Mouse (Mus musculus) liver, embryonic 14.5 days (tissue): ENCODE measurements around the gene Erbb2. TPM values are rescaled to one million over a fixed set of nuclear protein-coding genes. Genes with fewer than 3 reads are reported as not detected.

Source experiments
- ATAC-seq: fragments of 200-750 bp; cut with Nextera tagmentation; 2 replicates; pipeline ENCODE4 v1.8.0; 2017; ENCODE audit warnings: moderate number of reproducible peaks, mild to moderate bottlenecking, moderate library complexity; ENCODE audit not compliant: insufficient read depth
- DNase-seq, 3 experiments: peaks; one replicate each; pipeline ENCODE4 v3.0.0-alpha.2; 2012 to 2013; ENCODE audit warnings: low read depth in 3 of 3, low spot score in 3 of 3
- H3K27ac ChIP-seq: fragments of 300-500 bp; sonication (generic); 2 replicates; pipeline ENCODE4 v1.5.1; 2014; ENCODE audit warnings: moderate library complexity, mild to moderate bottlenecking, control low read depth, inconsistent platforms
- H3K27me3 ChIP-seq: fragments of 300-500 bp; sonication (generic); 2 replicates; pipeline ENCODE4 v1.6.1; 2014; ENCODE audit warnings: mild to moderate bottlenecking, low read length, moderate library complexity; ENCODE audit not compliant: control insufficient read depth, insufficient read depth
- H3K36me3 ChIP-seq: fragments of 300-500 bp; sonication (generic); replicated peaks from 2 replicates; pipeline ENCODE4 v1.6.1; 2014; ENCODE audit warnings: low read depth; ENCODE audit not compliant: control insufficient read depth, insufficient read depth
- H3K4me1 ChIP-seq, 2 experiments: fragments of 200-500 bp in 1 of 2; fragments of 300-500 bp in 1 of 2; sonication (generic) in 1 of 2; replicated peaks; 2 replicates each; pipeline ENCODE4 v1.6.1; 2012 to 2014; ENCODE audit warnings: antibody characterized with exemption in 1 of 2, inconsistent platforms in 1 of 2, low read length in 1 of 2; ENCODE audit not compliant: control insufficient read depth in 2 of 2, insufficient read depth in 2 of 2
- H3K4me2 ChIP-seq: fragments of 300-500 bp; sonication (generic); 2 replicates; pipeline ENCODE4 v1.6.1; 2014; ENCODE audit warnings: low read depth, mild to moderate bottlenecking, control low read depth, moderate library complexity
- H3K4me3 ChIP-seq, 2 experiments: fragments of 200-500 bp in 1 of 2; fragments of 300-500 bp in 1 of 2; sonication (generic) in 1 of 2; 2 replicates each; pipeline ENCODE4 v1.5.1; 2012 to 2014; ENCODE audit warnings: low read depth in 2 of 2, low read length in 2 of 2, mild to moderate bottlenecking in 2 of 2, control low read depth in 1 of 2, inconsistent platforms in 1 of 2, moderate library complexity in 1 of 2; ENCODE audit not compliant: insufficient read depth in 1 of 2
- H3K9ac ChIP-seq: fragments of 300-500 bp; sonication (generic); replicated peaks from 2 replicates; pipeline ENCODE4 v1.6.1; 2014; ENCODE audit warnings: mild to moderate bottlenecking, control low read depth, moderate library complexity
- H3K9me3 ChIP-seq: fragments of 300-500 bp; sonication (generic); 2 replicates; pipeline ENCODE4 v1.6.1; 2016; ENCODE audit warnings: low read length, mixed read lengths; ENCODE audit not compliant: control insufficient read depth
- CTCF ChIP-seq: IDR thresholded peaks from 2 replicates; pipeline ENCODE4 v1.5.1; 2016; ENCODE audit warnings: antibody characterized with exemption, low read depth, control low read depth
- EP300 ChIP-seq: IDR thresholded peaks from 2 replicates; pipeline ENCODE4 v1.6.1; 2016; ENCODE audit warnings: antibody characterized with exemption, low read depth
- WGBS: fragments of 180-500 bp; shearing (Covaris S2); extraction: QIAGEN DNeasy Blood & Tissue Kit; methylation state at CpG from one replicate; pipeline ENCODE4 v1.1.7; 2014; ENCODE audit not compliant: insufficient replicate concordance; 5-methylcytosine and 5-hydroxymethylcytosine counted together
- polyA plus RNA-seq, 2 experiments: library from polyadenylated mRNA; depleted of rRNA in 1 of 2; stranded (reverse) in 1 of 2; unstranded in 1 of 2; fragments of >200 nt; fragmentation: Nextera tagmentation in 1 of 2; extraction: Ambion mirVana in 1 of 2; gene quantifications; 2 replicates each; pipeline versions ENCODE4 v1.2.1 to v1.2.3; 2012 to 2014

Gene Erbb2
- polyA plus RNA-seq, 2 experiments: 1.1 to 1.6 TPM

- H3K4me2 ChIP-seq: no peak overlapping the region
- TF ChIP-seq EP300 (no peak), CTCF (no peak)
- H3K9ac ChIP-seq: no peak overlapping the region
- WGBS: 72% methylated on average over 7 of the region's 7 CpGs
- DNase-seq (no peak), ATAC-seq (no peak)
- H3K9me3 ChIP-seq: no peaks in the 10 kb centered on the region
- H3K36me3 ChIP-seq: no peaks in the 10 kb centered on the region
- no peaks in the 10 kb centered on the region for H3K27me3 ChIP-seq
- H3K27ac ChIP-seq: no peak overlapping the region
- H3K4me3 ChIP-seq: no peak overlapping the region
- H3K4me1 ChIP-seq: no peaks in the 10 kb centered on the region
Measured at GRCm38 (mm10) chr11:98426592-98426991, 14.3 kb downstream of the Erbb2 start.

GRCm38 (mm10) chr11:98428436-98428835 is 16.2 kb downstream of the Erbb2 start:
- WGBS: 64% methylated on average over 5 of the region's 5 CpGs
- Histone ChIP-seq H3K9me3 (no peaks in the 10 kb centered on the region), H3K27me3 (no peaks in the 10 kb centered on the region), H3K36me3 (no peaks in the 10 kb centered on the region), H3K4me1 (no peaks in the 10 kb centered on the region), H3K4me2 (no peak overlapping the region), H3K4me3 (no peak overlapping the region), H3K9ac (no peak overlapping the region), H3K27ac (no peak overlapping the region)
- no peak for DNase-seq
- no peak for ATAC-seq
- TF ChIP-seq EP300 (no peak), CTCF (no peak)

- no peak for DNase-seq
- Histone ChIP-seq H3K9me3 (no peaks in the 10 kb centered on the region), H3K27me3 (no peaks in the 10 kb centered on the region), H3K9ac (no peak overlapping the region), H3K27ac (no peak overlapping the region), H3K4me1 (no peaks in the 10 kb centered on the region), H3K36me3 (no peaks in the 10 kb centered on the region), H3K4me2 (no peak overlapping the region), H3K4me3 (no peak overlapping the region)
- no peak for TF ChIP-seq EP300
- TF ChIP-seq CTCF: no peak
- 55% methylated on average over 9 of the region's 9 CpGs for WGBS
- no peak for ATAC-seq
Measured at GRCm38 (mm10) chr11:98431743-98432502, 19.7 kb downstream of the Erbb2 start.

GRCm38 (mm10) chr11:98435723-98436122 is 23.5 kb downstream of the Erbb2 start:
- H3K9ac ChIP-seq: no peak overlapping the region
- H3K4me1 ChIP-seq: peaks cover 0 to 7% of the 10 kb centered on the region in 2 experiments; a peak in 3 of 4 replicates
- no peak overlapping the region for H3K27ac ChIP-seq
- TF ChIP-seq EP300 (no peak), CTCF (no peak)
- no peak overlapping the region for H3K4me2 ChIP-seq
- no peak overlapping the region for H3K4me3 ChIP-seq
- WGBS: 73% methylated on average over 9 of the region's 9 CpGs
- H3K27me3 ChIP-seq: no peaks in the 10 kb centered on the region
- no peak for DNase-seq
- H3K9me3 ChIP-seq: no peaks in the 10 kb centered on the region
- ATAC-seq: no peak
- H3K36me3 ChIP-seq: no peaks in the 10 kb centered on the region

- peaks cover 0 to 7% of the 10 kb centered on the region in 2 experiments; a peak in 3 of 4 replicates for H3K4me1 ChIP-seq
- WGBS: 81% methylated on average over 6 of the region's 6 CpGs
- no peaks in the 10 kb centered on the region for H3K27me3 ChIP-seq
- H3K36me3 ChIP-seq: no peaks in the 10 kb centered on the region
- TF ChIP-seq EP300 (no peak), CTCF (no peak)
- DNase-seq (no peak), ATAC-seq (no peak)
- no peaks in the 10 kb centered on the region for H3K9me3 ChIP-seq
- no peak overlapping the region for H3K4me3 ChIP-seq
- no peak overlapping the region for H3K9ac ChIP-seq
- no peak overlapping the region for H3K27ac ChIP-seq
- H3K4me2 ChIP-seq: no peak overlapping the region
Measured at GRCm38 (mm10) chr11:98437441-98437840, 25.2 kb downstream of the Erbb2 start.
